Mouse (Mus musculus) telencephalon, adult 2 months (tissue): ENCODE data around the gene Slc12a9.

ENCODE experiments used
- DNase-seq: peaks from one replicate; pipeline ENCODE4 v3.0.0-alpha.2; 2011; ENCODE audit warnings: low read depth, low spot score

Slc12a9 gene

GRCm38 (mm10) chr5:137346983-137347382 is 13.6 kb upstream of the Slc12a9 start:
- no peak for DNase-seq

GRCm38 (mm10) chr5:137346388-137346787 is 13.0 kb upstream of the Slc12a9 start:
- no peak for DNase-seq

- DNase-seq, result no peak
Measured at GRCm38 (mm10) chr5:137345821-137346220, 12.4 kb upstream of the Slc12a9 start.

- DNase-seq, result no peak
Measured at GRCm38 (mm10) chr5:137343869-137344268, 10.5 kb upstream of the Slc12a9 start.

- no peak for DNase-seq
Measured at GRCm38 (mm10) chr5:137343412-137343811, 10.0 kb upstream of the Slc12a9 start.

GRCm38 (mm10) chr5:137342407-137343012 is 9.1 kb upstream of the Slc12a9 start:
- no peak for DNase-seq

GRCm38 (mm10) chr5:137340222-137340621 is 6.8 kb upstream of the Slc12a9 start:
- DNase-seq, result no peak

GRCm38 (mm10) chr5:137339290-137339979 is 6.0 kb upstream of the Slc12a9 start:
- DNase-seq, result no peak

- no peak for DNase-seq
Measured at GRCm38 (mm10) chr5:137338663-137339289, 5.4 kb upstream of the Slc12a9 start.

GRCm38 (mm10) chr5:137338256-137338655 is 4.9 kb upstream of the Slc12a9 start:
- peak; percentile 95 for DNase-seq

GRCm38 (mm10) chr5:137337190-137337589 is 3.8 kb upstream of the Slc12a9 start:
- no peak for DNase-seq

GRCm38 (mm10) chr5:137335066-137335465 is 1.7 kb upstream of the Slc12a9 start:
- no peak for DNase-seq

- no peak for DNase-seq
Measured at GRCm38 (mm10) chr5:137334317-137334716, 920 bp upstream of the Slc12a9 start.

GRCm38 (mm10) chr5:137332857-137333511 is 413 bp downstream of the Slc12a9 start:
- no peak for DNase-seq

- no peak for DNase-seq
Measured at GRCm38 (mm10) chr5:137330910-137331309, 2.5 kb downstream of the Slc12a9 start.

GRCm38 (mm10) chr5:137320996-137321395 is 12.4 kb downstream of the Slc12a9 start:
- DNase-seq, result no peak

GRCm38 (mm10) chr5:137318570-137318969 is 14.8 kb downstream of the Slc12a9 start:
- no peak for DNase-seq

- no peak for DNase-seq
Measured at GRCm38 (mm10) chr5:137317361-137317760, 16.0 kb downstream of the Slc12a9 start.

- DNase-seq, result no peak
Measured at GRCm38 (mm10) chr5:137315084-137315903, 18.1 kb downstream of the Slc12a9 start.

- no peak for DNase-seq
Measured at GRCm38 (mm10) chr5:137314193-137315083, 19.0 kb downstream of the Slc12a9 start, which contains the start of gene Trip6. Trip6 (minus strand) TSS chr5:137314404.
